Mouse (Mus musculus) forebrain, embryonic 11.5 days (tissue): ENCODE measurements at regions not wholly inside any gene's neighbourhood (a gene's known extent, or its start where the extent isn't known, plus 50 kb on each side); places are given as distances from the start of the nearest gene placed in this dataset.

Experiments
- ATAC-seq: fragments of 200-750 bp; cut with Nextera tagmentation; replicated peaks from 2 replicates; pipeline ENCODE4 v1.8.0; 2017; ENCODE audit warnings: moderate TSS enrichment; ENCODE audit not compliant: low FRiP score
- DNase-seq: peaks from one replicate; pipeline ENCODE4 v3.0.0-alpha.2; 2017; ENCODE audit warnings: low spot score
- H3K27ac ChIP-seq: fragments of 300-500 bp; sonication (generic); 2 replicates; pipeline ENCODE4 v1.5.1; 2014; ENCODE audit warnings: low read depth, low read length
- H3K27me3 ChIP-seq: fragments of 300-500 bp; sonication (generic); 2 replicates; pipeline ENCODE4 v1.6.1; 2014; ENCODE audit warnings: mild to moderate bottlenecking, low read length, mixed read lengths; ENCODE audit not compliant: control insufficient read depth, insufficient read depth
- H3K36me3 ChIP-seq: fragments of 300-500 bp; sonication (generic); 2 replicates; pipeline ENCODE4 v1.6.1; 2014; ENCODE audit warnings: mild to moderate bottlenecking, low read length, moderate library complexity, mixed read lengths; ENCODE audit not compliant: control insufficient read depth, insufficient read depth
- H3K4me1 ChIP-seq: fragments of 300-500 bp; sonication (generic); replicated peaks from 2 replicates; pipeline ENCODE4 v1.6.1; 2014; ENCODE audit warnings: low read length, mixed read lengths; ENCODE audit not compliant: control insufficient read depth, insufficient read depth
- H3K4me2 ChIP-seq: fragments of 300-500 bp; sonication (generic); 2 replicates; pipeline ENCODE4 v1.6.1; 2014; ENCODE audit warnings: low read depth, mild to moderate bottlenecking, low read length, moderate library complexity, mixed read lengths; ENCODE audit not compliant: severe bottlenecking
- H3K4me3 ChIP-seq: fragments of 300-500 bp; sonication (generic); 2 replicates; pipeline ENCODE4 v1.5.1; 2014; ENCODE audit warnings: low read depth, low read length
- H3K9ac ChIP-seq: fragments of 300-500 bp; sonication (generic); 2 replicates; pipeline ENCODE4 v1.6.1; 2014; ENCODE audit warnings: low read length
- H3K9me3 ChIP-seq: fragments of 300-500 bp; sonication (generic); 2 replicates; pipeline ENCODE4 v1.6.1; 2016; ENCODE audit warnings: low read length, mixed read lengths; ENCODE audit not compliant: control insufficient read depth
- WGBS: fragments of 180-500 bp; shearing (Covaris S2); extraction: QIAGEN DNeasy Blood & Tissue Kit; methylation state at CpG from one replicate; pipeline ENCODE4 v1.1.7; 2014; 5-methylcytosine and 5-hydroxymethylcytosine counted together

DNA sequence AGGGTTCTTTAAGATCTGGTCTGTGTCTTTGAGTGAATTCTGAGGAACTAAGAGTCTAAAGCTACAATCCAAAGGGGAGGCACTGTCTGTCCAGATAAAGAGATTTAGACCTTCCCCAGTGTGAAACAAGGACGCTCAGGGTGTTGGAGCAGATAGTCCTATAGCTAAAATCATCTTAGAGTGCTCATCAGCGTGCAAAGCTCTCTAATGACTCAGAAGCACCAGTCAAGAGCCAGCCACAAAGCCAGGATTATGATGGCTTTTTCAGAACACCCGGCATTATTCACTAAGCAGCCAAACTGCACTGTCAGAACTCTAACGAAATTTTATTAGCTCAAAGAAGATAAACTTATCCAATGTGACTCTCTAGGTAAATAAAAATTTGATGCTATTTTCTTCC lies 138.1 kb downstream of the Ice1 start:
- H3K4me2 ChIP-seq, result no peak overlapping the region
- H3K9me3 ChIP-seq, result no peaks in the 10 kb centered on the region
- ATAC-seq, result no peak
- 23% methylated on average over 4 of the region's 4 CpGs for WGBS
- H3K4me3 ChIP-seq, result no peak overlapping the region
- H3K27me3 ChIP-seq, result no peaks in the 10 kb centered on the region
- H3K4me1 ChIP-seq, result no peaks in the 10 kb centered on the region
- no peak overlapping the region for H3K9ac ChIP-seq
- no peaks in the 10 kb centered on the region for H3K36me3 ChIP-seq
- DNase-seq, result no peak
- H3K27ac ChIP-seq, result no peak overlapping the region
